Mouse (Mus musculus) layer of hippocampus, postnatal 10 days (tissue): ENCODE results near the gene Kctd20. TPM values are rescaled to one million over a fixed set of nuclear protein-coding genes. Genes with fewer than 3 reads are reported as not detected.

Source experiments
- DNase-seq, 2 experiments: peaks; one replicate each; pipeline ENCODE4 v3.0.0; 2021; ENCODE audit warnings: low spot score in 2 of 2
- total RNA-seq, 2 experiments: library from RNA; stranded (reverse); gene quantifications; 2 replicates each; pipeline ENCODE4 v1.2.3; 2021

Kctd20 gene
- total RNA-seq, 2 experiments from 2014 or later = 73.4 to 78.0 TPM

DNA sequence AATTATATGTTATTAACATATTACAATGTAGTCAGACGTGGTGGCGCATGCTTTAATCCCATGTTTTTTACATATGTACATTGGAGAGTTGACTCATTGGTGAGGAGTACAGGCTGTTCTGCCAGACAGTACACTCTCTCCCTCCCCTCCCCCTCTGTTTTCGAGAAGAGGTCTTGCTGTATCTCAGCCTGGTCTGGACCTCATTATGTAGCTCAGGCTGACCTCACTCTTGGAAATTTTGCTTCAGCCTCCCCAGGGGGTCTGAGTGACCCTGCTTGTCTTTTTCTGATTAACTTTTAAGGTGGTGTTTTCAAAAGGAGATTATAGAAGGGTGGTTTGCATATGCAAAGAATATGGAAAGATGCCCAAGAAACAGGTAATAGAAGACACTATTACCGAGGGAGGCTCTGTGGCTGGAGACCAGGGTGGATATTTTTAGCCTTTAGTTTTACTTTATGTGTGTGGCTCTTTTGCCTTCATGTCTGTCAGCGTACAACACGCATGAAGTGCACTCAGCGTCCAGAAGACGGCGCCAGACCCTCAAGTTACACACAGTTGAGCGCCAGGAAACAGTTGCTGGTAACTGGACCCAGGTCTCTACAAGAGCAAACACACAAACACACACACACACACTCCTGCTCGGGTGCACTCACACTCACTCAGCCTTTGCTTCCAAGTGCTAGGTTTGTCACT is 66.7 kb downstream of the Kctd20 start:
- DNase-seq = no peak

Other genes starting within 250 kb of the Kctd20 start
- gene AC170998.1, start 225.9 kb upstream of the Kctd20 start, total RNA-seq = 1 to 10 TPM; 1.9 to 2.4 TPM
- gene Mapk13, start 182.7 kb upstream of the Kctd20 start, total RNA-seq = 1 to 10 TPM in 1 of 2 experiments, under 1 TPM in 1; 0.96 to 2.2 TPM
- gene Brpf3, start 150.9 kb upstream of the Kctd20 start, total RNA-seq = 10 to 100 TPM; 37.2 to 37.7 TPM
- under 1 TPM; 0.27 to 0.46 TPM for gene Pnpla1, start 93.5 kb upstream of the Kctd20 start, total RNA-seq
- gene 4930539E08Rik, start 36.6 kb upstream of the Kctd20 start, total RNA-seq = 1 to 10 TPM; 4.7 to 5.1 TPM
- gene Pxt1, start 8.1 kb upstream of the Kctd20 start, total RNA-seq = not detected
- gene Stk38, start 56.0 kb downstream of the Kctd20 start, total RNA-seq = 10 to 100 TPM; 55.9 to 63.8 TPM
- gene Srsf3, start 80.7 kb downstream of the Kctd20 start, total RNA-seq = 100 to 1,000 TPM; 179 to 207 TPM
- gene Cdkn1a, start 139.0 kb downstream of the Kctd20 start, total RNA-seq = 10 to 100 TPM; 23.6 to 29.4 TPM
- gene Rab44, start 162.2 kb downstream of the Kctd20 start, total RNA-seq = under 1 TPM; 0.13 to 0.59 TPM